Mouse (Mus musculus) erythroblast, embryonic 14.5 days (primary cell): Measurements from ENCODE around the gene Camk2n1.

ENCODE experiments used
- GATA1 ChIP-seq: IDR thresholded peaks from 2 replicates; pipeline ENCODE4 v1.6.1; 2012; ENCODE audit warnings: low read length, inconsistent platforms, mixed read lengths
- TAL1 ChIP-seq: IDR thresholded peaks from 3 replicates; pipeline ENCODE4 v1.6.1; 2012; ENCODE audit warnings: low read length, inconsistent platforms, mixed read lengths

- TF ChIP-seq TAL1 (no peak), GATA1 (no peak)
Measured at GRCm38 (mm10) chr4:138461471-138461870, 7.4 kb downstream of the Camk2n1 start.
